Mouse (Mus musculus): ENCODE results near the gene Dop1b. TPM values are rescaled to one million over a fixed set of nuclear protein-coding genes. Genes with fewer than 3 reads are reported as not detected.

The Dop1b gene
- total and polyA plus RNA-seq, 3 experiments = 0.90 to 4.5 (median 3.1) TPM

DNA sequence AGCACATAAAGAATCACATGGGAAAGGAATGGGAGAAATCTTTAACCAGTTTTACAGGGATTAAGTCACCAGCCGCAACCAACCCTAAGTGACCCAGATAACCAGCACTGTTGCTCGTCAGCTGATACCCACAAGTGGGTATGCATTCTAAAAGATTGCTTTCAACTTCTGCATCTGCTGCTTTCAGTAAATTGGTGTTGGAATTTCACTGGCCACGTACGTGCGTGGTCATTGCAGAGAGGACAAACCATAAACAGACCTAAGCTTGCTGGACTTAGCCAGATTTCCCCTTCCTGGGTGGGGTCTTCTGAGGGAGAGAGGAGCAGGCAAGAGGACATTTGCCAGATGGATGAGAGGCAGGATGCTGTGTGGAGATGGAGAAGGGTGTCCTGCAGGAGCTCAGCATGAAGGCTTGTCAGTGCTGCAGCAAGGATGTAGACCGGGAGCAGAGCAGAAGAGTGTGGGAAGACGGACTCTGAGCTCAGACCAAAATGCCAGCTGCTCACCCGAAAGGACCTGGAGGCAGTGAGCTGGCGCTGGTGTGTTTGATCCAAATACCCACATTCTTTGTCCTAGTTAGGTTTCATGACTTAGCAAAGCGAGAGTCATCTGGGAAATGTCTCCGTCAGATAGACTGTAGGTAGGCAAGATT is 86.3 kb downstream of the Dop1b start:
- Histone ChIP-seq H3K4me3 (replicated peaks in 1 of 3; ENCODE audit: low read depth in 2 of 3, low read length in 2 of 3, poor library complexity in 1 of 3) (no peak overlapping the region), H3K4me2 (ENCODE audit: insufficient read depth, low read depth, poor library complexity, severe bottlenecking) (peak overlapping the region; percentile 35; the same call in 1 of the 2 replicates), H3K27ac (ENCODE audit: insufficient read depth, low read depth) (no peak overlapping the region), H3K9me3 (replicated peaks; ENCODE audit: low read length) (no peaks in the 10 kb centered on the region), H3K27me3 (replicated peaks) (no peaks in the 10 kb centered on the region), H3K36me3 (replicated peaks in 1 of 2; ENCODE audit: control insufficient read depth in 1 of 2, insufficient read depth in 1 of 2, low read length in 1 of 2) (no peaks in the 10 kb centered on the region), H3K4me1 (ENCODE audit: control insufficient read depth in 1 of 2, insufficient read depth in 2 of 2) (peaks cover 8 to 22% of the 10 kb centered on the region in 2 experiments), H3K79me2 (replicated peaks; ENCODE audit: control insufficient read depth, extremely low read depth, insufficient read depth, poor library complexity, severe bottlenecking) (no peaks in the 10 kb centered on the region), H3K9ac (ENCODE audit: insufficient read depth, low read depth) (no peak overlapping the region)
- dilution Hi-C loops (cut with MboI; ENCODE audit: extremely low pct_ligation_motif_present, extremely low pct_unique_long_range_greater_than_20kb, low sequenced_read_pairs) = no loop called here
- TF ChIP-seq RAD21 (IDR thresholded peaks at IDR 0.05; ENCODE audit: low read depth, low read length) (no peak), BHLHE40 (IDR thresholded peaks at IDR 0.05; ENCODE audit: low read depth, low read length) (no peak), JUN (IDR thresholded peaks at IDR 0.05; ENCODE audit: insufficient read depth, low read depth, low read length) (no peak), ZMIZ1 (IDR thresholded peaks at IDR 0.05; ENCODE audit: low read depth, low read length) (no peak), USF2 (conservative IDR thresholded peaks at IDR 0.05; ENCODE audit: low read depth, low read length) (no peak), CTCF (conservative IDR thresholded peaks at IDR 0.05 in 1 of 2, IDR thresholded peaks at IDR 0.05 in 1 of 2; ENCODE audit: low read depth in 2 of 2, low read length in 2 of 2) (no peak), ZC3H11A (IDR thresholded peaks at IDR 0.05; ENCODE audit: low read depth, low read length) (no peak), ZNF384 (IDR thresholded peaks at IDR 0.05; ENCODE audit: low read depth, low read length) (no peak), MEF2A (IDR thresholded peaks at IDR 0.05; ENCODE audit: borderline replicate concordance, low read depth, low read length) (no peak), MAZ (IDR thresholded peaks at IDR 0.05; ENCODE audit: low read depth, low read length) (no peak), MAX (IDR thresholded peaks at IDR 0.05; ENCODE audit: low read length) (no peak), TBP (conservative IDR thresholded peaks at IDR 0.05; ENCODE audit: low read depth, low read length) (no peak), EP300 (IDR thresholded peaks at IDR 0.05; ENCODE audit: low read length) (no peak)
- in situ Hi-C loops (cut with MboI; ENCODE audit: low pct_ligation_motif_present, low pct_unique_long_range_greater_than_20kb, low sequenced_read_pairs) = no loop called here
- DNase-seq (ENCODE audit: extremely low read depth) = no peak

DNA sequence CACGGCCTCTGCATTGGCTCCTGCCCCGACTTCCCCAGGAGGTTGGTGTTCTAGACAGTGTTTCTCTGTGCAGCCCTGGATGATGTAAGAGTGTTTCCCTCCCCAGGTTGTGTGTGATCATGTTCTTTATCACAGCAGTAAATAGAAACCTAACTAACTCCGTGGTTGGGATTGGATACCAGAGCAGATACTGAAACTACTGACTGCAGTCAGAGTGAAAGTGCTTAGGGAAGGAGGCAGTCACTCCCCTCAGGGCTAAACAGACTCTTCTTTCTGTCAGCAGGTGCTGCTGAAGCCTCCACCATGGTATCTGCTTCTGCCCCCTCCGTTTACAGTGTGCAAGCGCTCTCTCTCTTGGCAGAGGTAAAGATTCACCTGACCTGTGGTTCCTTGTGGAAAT is 86.9 kb downstream of the Dop1b start:
- H3K27ac ChIP-seq (ENCODE audit: insufficient read depth, low read depth) = no peak overlapping the region
- DNase-seq (ENCODE audit: extremely low read depth) = peak; percentile 92
- no peak overlapping the region for H3K4me3 ChIP-seq (replicated peaks in 1 of 3; ENCODE audit: low read depth in 2 of 3, low read length in 2 of 3, poor library complexity in 1 of 3)
- in situ Hi-C loops (cut with MboI; ENCODE audit: low pct_ligation_motif_present, low pct_unique_long_range_greater_than_20kb, low sequenced_read_pairs) = no loop called here
- no peak overlapping the region for H3K9ac ChIP-seq (ENCODE audit: insufficient read depth, low read depth)
- H3K79me2 ChIP-seq (replicated peaks; ENCODE audit: control insufficient read depth, extremely low read depth, insufficient read depth, poor library complexity, severe bottlenecking) = no peaks in the 10 kb centered on the region
- H3K27me3 ChIP-seq (replicated peaks) = no peaks in the 10 kb centered on the region
- no peaks in the 10 kb centered on the region for H3K36me3 ChIP-seq (replicated peaks in 1 of 2; ENCODE audit: control insufficient read depth in 1 of 2, insufficient read depth in 1 of 2, low read length in 1 of 2)
- no peaks in the 10 kb centered on the region for H3K9me3 ChIP-seq (replicated peaks; ENCODE audit: low read length)
- dilution Hi-C loops (cut with MboI; ENCODE audit: extremely low pct_ligation_motif_present, extremely low pct_unique_long_range_greater_than_20kb, low sequenced_read_pairs) = no loop called here
- peak overlapping the region; percentile 35; the same call in 1 of the 2 replicates for H3K4me2 ChIP-seq (ENCODE audit: insufficient read depth, low read depth, poor library complexity, severe bottlenecking)
- H3K4me1 ChIP-seq (ENCODE audit: control insufficient read depth in 1 of 2, insufficient read depth in 2 of 2) = peaks cover 8 to 22% of the 10 kb centered on the region in 2 experiments
- TF ChIP-seq ELF1 (IDR thresholded peaks at IDR 0.05; ENCODE audit: low read depth, low read length) = 0 out of 2 replicates have a peak, but pooled peaks have one; percentile 37
- TF ChIP-seq NELFE (IDR thresholded peaks at IDR 0.05; ENCODE audit: low read depth, low read length) = peak; percentile 53; the same call in 1 of the 2 replicates
- TF ChIP-seq RCOR1 (conservative IDR thresholded peaks at IDR 0.05; ENCODE audit: low read depth, low read length) = peak; percentile 91; the same call in 1 of the 2 replicates
- peak; percentile 75 for TF ChIP-seq SIN3A (IDR thresholded peaks at IDR 0.05; ENCODE audit: low read length)
- peak; percentile 67 for TF ChIP-seq CHD2 (IDR thresholded peaks at IDR 0.05; ENCODE audit: low read length)
- no peak for TF ChIP-seq POLR2AphosphoS2 (IDR thresholded peaks at IDR 0.05; ENCODE audit: low read depth, low read length)
- TF ChIP-seq HCFC1 (IDR thresholded peaks at IDR 0.05; ENCODE audit: low read depth, low read length) = no peak
- peak; percentile 81 for TF ChIP-seq TCF12 (IDR thresholded peaks at IDR 0.05; ENCODE audit: low read depth, low read length)
- TF ChIP-seq MAFK (IDR thresholded peaks at IDR 0.05; ENCODE audit: insufficient replicate concordance, low read length) = peak; percentile 75; the same call in 1 of the 2 replicates
- peak in 1 of 2 experiments; percentile 66; a peak in 2 of 4 replicates for TF ChIP-seq CTCF (conservative IDR thresholded peaks at IDR 0.05 in 1 of 2, IDR thresholded peaks at IDR 0.05 in 1 of 2; ENCODE audit: low read depth in 2 of 2, low read length in 2 of 2)
- TF ChIP-seq E2F4 (IDR thresholded peaks at IDR 0.05; ENCODE audit: insufficient replicate concordance, low read depth, low read length) = peak; percentile 47; the same call in 1 of the 2 replicates
- no peak for TF ChIP-seq USF1 (IDR thresholded peaks at IDR 0.05; ENCODE audit: low read depth, low read length)
- TF ChIP-seq TBP (conservative IDR thresholded peaks at IDR 0.05; ENCODE audit: low read depth, low read length) = no peak
- TF ChIP-seq JUN (IDR thresholded peaks at IDR 0.05; ENCODE audit: insufficient read depth, low read depth, low read length) = peak; percentile 74
- no peak for TF ChIP-seq USF2 (conservative IDR thresholded peaks at IDR 0.05; ENCODE audit: low read depth, low read length)
- peak; percentile 98 for TF ChIP-seq IRF4 (IDR thresholded peaks at IDR 0.05; ENCODE audit: low read depth, low read length)
- TF ChIP-seq UBTF (IDR thresholded peaks at IDR 0.05; ENCODE audit: low read depth, low read length) = no peak
- TF ChIP-seq MEF2A (IDR thresholded peaks at IDR 0.05; ENCODE audit: borderline replicate concordance, low read depth, low read length) = peak; percentile 92
- TF ChIP-seq RAD21 (IDR thresholded peaks at IDR 0.05; ENCODE audit: low read depth, low read length) = peak; percentile 54
- peak; percentile 13; the same call in 1 of the 2 replicates for TF ChIP-seq ZNF384 (IDR thresholded peaks at IDR 0.05; ENCODE audit: low read depth, low read length)
- TF ChIP-seq ETS1 (conservative IDR thresholded peaks at IDR 0.05; ENCODE audit: low read depth, low read length) = peak; percentile 89
- peak; percentile 89 for TF ChIP-seq BHLHE40 (IDR thresholded peaks at IDR 0.05; ENCODE audit: low read depth, low read length)
- peak; percentile 88 for TF ChIP-seq JUND (conservative IDR thresholded peaks at IDR 0.05; ENCODE audit: low read depth, low read length)
- peak; percentile 81 for TF ChIP-seq MYC (IDR thresholded peaks at IDR 0.05; ENCODE audit: low read depth, low read length)
